Mouse (Mus musculus): ENCODE measurements around the gene Gpr179. TPM values are rescaled to one million over a fixed set of nuclear protein-coding genes. Genes with fewer than 3 reads are reported as not detected.
"Not testable (repeated sequence)": the region's sequence is repeated elsewhere in the genome, so short reads cannot be mapped to it uniquely, and the experiment has no call there.

The Gpr179 gene
- polyA plus RNA-seq, 1 experiment = not detected

DNA sequence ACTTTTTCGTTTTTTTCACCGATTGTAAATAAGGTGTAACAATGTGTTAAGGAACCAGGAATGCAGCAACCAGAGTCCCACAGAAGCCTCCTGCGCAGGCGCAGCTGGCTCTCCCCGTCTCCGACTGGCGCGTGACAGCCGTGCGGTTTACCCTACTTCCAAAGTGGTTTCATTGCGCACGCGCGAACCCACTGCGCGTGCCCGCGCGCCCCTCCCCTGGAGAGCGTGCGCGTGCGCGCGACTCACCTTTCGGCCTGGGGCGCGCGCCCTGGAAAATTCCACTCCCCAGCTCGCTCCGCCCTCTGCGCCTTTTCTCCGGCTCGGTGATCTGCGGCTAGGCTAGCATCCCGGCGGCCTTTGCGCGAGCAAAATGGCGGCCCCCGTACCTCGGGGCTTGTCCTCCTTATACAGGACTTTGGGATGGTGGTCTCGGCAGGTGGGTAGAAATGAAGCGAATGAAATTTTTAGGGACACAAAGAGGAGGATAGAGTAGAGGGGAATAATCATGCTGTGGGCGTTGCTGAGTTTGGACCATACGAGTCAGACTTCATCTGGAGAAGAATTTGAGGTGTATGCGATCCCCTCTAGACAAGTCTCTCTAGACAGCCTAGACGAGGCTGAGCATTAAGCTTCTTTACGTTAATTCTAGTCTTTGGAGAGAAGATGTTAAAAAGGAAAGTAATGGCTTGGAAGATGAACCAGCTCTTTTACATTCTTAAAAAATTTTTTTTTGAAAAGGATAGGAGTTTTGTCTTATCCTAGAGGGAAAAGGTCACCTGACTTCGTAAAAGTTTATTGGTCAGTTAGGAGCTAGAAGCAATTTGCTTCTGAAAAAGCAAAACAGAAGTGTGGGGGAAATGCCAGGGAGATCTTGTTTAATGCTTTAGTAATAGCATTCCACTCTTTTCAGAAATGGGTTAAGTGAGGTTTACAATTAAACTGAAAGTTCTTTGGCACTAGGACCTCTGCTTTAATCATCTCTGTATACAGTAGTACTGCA is 36.1 kb downstream of the Gpr179 start, which contains the start of gene Mrpl45:
TSS of gene Mrpl45 (plus strand) at position 213 of the 1,000 bp plus-strand sequence.
- under 1% methylated on average over 50 of the region's 50 CpGs for WGBS
- H3K27ac ChIP-seq (ENCODE audit: insufficient read depth, low read depth, low read length) = 0 out of 2 replicates have a peak within 1 kb of the TSS, but pooled peaks have one; percentile 47
- no peak for TF ChIP-seq CTCF (IDR thresholded peaks at IDR 0.05; ENCODE audit: insufficient read depth, low read depth, low read length)
- TF ChIP-seq POLR2A (IDR thresholded peaks at IDR 0.05; ENCODE audit: insufficient read depth, low read depth, low read length) = peak; percentile 49
- peaks cover 8% of the 10 kb centered on the region; the same call in 1 of the 2 replicates for H3K4me1 ChIP-seq (ENCODE audit: control insufficient read depth, insufficient read depth, low read length)
- H3K4me3 ChIP-seq (ENCODE audit: insufficient read depth, low read depth, low read length) = peak within 1 kb of the TSS; percentile 42

DNA sequence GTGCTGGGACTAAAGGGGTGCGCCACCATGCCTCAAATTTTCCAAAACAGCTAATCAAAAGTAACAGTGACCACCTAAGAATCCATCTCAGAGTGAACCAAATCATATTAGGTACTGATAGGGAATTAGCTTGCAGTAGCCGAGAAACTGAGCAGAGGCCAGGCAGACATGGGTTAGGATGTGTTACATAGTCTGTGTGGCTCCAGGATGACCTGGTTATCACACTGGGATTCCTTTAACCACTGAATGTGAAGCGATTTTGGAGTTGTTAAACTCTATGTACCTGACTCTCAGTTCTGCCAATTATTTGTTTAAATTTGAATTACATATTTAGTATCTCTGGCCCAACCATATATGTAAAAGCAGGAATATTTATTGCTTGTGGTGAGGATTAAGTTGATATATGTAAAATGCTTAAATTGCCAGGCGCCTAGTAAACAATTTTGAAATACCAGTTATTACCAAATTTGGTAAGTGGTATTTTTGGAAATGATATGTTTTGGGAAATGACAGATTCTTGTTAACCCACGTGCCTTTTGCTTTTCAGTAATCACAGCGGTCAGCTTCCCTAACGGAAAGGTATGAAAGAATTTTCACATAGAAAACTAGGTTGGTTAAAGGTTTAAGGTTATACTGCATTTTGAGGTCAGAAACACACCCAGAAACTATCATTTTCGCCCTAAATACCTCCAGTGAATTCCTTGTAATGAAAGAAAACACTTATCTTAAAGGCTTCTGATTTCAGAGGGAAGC is 37.0 kb downstream of the Gpr179 start:
- TF ChIP-seq POLR2A (IDR thresholded peaks at IDR 0.05; ENCODE audit: insufficient read depth, low read depth, low read length) (no peak), CTCF (IDR thresholded peaks at IDR 0.05; ENCODE audit: insufficient read depth, low read depth, low read length) (no peak)
- peak overlapping the region; percentile 42; the same call in 1 of the 2 replicates for H3K4me3 ChIP-seq (ENCODE audit: insufficient read depth, low read depth, low read length)
- no peak overlapping the region for H3K27ac ChIP-seq (ENCODE audit: insufficient read depth, low read depth, low read length)
- WGBS = 40% methylated on average over 8 of the region's 8 CpGs
- H3K4me1 ChIP-seq (ENCODE audit: control insufficient read depth, insufficient read depth, low read length) = peaks cover 14% of the 10 kb centered on the region

DNA sequence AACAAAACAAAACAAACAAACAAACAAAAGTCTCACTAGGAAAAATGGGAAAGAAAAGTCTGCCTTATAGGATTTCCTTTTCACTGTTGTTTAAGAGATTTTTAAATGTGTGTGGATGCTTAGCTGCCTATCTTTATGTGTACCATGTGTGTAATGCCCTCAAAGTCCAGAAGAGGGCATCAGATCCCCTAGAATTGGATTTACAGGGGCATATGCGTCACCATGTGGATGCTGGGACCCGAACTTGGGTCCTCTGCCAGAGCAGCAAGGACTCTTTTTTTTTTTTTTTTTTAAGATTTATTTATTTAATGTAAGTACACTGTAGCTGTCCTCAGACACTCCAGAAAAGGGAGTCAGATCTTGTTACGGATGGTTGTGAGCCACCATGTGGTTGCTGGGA is 37.8 kb downstream of the Gpr179 start:
- Histone ChIP-seq H3K27ac (ENCODE audit: insufficient read depth, low read depth, low read length) (no peak overlapping the region), H3K4me1 (ENCODE audit: control insufficient read depth, insufficient read depth, low read length) (peaks cover 20% of the 10 kb centered on the region), H3K4me3 (ENCODE audit: insufficient read depth, low read depth, low read length) (no peak overlapping the region)
- TF ChIP-seq POLR2A (IDR thresholded peaks at IDR 0.05; ENCODE audit: insufficient read depth, low read depth, low read length) = no peak
- no peak for TF ChIP-seq CTCF (IDR thresholded peaks at IDR 0.05; ENCODE audit: insufficient read depth, low read depth, low read length)
- WGBS = 98% methylated on average over 3 of the region's 3 CpGs

DNA sequence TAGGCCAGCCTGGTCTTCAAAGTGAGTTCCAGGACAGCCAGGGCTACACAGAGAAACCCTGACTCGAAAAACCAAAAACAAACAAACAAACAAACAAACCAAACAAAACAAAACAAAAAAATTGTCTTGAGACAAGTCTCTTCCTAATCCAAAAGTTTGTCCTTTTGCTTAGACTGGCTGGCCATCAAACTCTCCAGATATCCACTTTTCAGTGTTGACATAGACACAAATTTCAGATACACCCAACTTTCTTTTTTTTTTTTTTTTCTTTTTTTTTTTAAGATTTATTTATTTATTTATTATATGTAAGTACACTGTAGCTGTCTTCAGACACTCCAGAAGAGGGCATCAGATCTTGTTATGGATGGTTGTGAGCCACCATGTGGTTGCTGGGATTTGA is 39.0 kb downstream of the Gpr179 start:
- 87% methylated on average over 1 of the region's 1 CpGs for WGBS
- not testable (repeated sequence) for H3K27ac ChIP-seq (ENCODE audit: insufficient read depth, low read depth, low read length); H3K4me3 ChIP-seq (ENCODE audit: insufficient read depth, low read depth, low read length)
- peaks cover 20% of the 10 kb centered on the region for H3K4me1 ChIP-seq (ENCODE audit: control insufficient read depth, insufficient read depth, low read length)

DNA sequence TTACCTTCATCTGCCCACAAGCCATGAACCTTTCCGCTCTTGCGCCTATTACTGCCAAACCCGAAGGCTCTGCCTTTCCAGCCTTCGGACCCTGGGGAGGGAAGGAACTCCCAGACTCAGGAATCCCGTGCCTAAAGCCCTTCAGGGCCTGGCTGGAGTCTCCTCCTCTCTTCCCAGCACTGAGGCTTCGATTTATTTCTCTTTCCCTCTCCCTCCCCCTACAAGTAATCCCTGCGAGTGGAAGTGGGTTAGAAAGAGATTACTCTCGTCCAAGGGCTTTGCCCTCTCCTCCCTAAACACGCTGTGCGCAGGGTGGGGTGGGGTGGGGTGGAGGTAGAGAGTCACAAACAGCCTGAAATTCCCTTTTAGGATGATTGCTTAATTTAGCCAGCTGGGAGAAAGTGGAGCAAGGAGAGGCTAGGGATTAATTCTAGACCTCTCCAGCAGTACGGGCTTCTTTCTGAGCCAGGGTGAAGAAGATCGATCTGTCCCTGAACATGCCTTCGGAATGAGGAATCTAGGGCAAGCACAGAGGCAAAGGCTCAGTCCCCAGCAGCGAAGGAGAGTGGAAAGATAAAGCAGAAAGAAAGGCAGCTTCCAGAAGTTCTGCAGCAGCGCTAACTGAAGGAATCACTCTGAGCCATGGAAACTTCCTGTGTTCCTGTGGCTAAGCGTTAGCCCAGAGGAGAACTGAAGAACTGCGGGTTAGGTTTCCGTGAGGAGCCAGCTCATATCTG is 40.8 kb downstream of the Gpr179 start:
- WGBS = 12% methylated on average over 18 of the region's 18 CpGs
- no peak overlapping the region for H3K27ac ChIP-seq (ENCODE audit: insufficient read depth, low read depth, low read length)
- no peak overlapping the region; the same call in 1 of the 2 replicates for H3K4me3 ChIP-seq (ENCODE audit: insufficient read depth, low read depth, low read length)
- H3K4me1 ChIP-seq (ENCODE audit: control insufficient read depth, insufficient read depth, low read length) = peaks cover 20% of the 10 kb centered on the region
- no peak for TF ChIP-seq POLR2A (IDR thresholded peaks at IDR 0.05; ENCODE audit: insufficient read depth, low read depth, low read length)
- no peak for TF ChIP-seq CTCF (IDR thresholded peaks at IDR 0.05; ENCODE audit: insufficient read depth, low read depth, low read length)

DNA sequence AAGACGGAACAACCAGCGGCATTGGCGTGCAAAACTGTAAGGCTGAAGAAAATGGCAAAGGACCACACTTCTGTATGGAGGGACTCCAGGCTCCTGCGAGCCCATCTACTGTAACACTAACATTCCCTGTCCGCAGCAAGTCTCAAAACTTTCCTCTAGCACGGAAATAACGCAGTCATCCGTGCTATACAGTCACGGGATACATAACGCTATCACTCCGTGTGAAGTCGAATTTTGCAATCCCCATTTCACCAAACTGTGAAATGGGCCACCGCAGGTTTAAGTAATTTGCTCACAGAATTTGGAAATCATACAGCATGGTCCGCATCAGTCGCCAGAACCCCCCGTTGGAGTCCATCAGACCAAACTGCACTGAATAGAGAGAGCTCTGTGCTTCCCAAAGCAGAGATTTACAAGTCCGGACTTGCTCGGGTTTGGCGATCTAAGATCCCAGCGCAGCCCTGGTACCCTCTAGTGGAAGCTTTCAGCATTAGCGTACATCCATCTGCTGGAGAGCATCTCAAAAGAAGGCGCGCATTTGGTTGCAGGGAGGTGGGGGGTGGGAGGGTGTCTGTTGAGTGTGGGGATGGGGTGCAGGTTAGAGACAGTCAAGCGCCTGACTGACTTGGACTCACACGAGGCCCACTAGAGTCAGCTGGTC is 41.8 kb downstream of the Gpr179 start:
- 0% methylated on average over 25 of the region's 25 CpGs for WGBS
- peak overlapping the region; percentile 67 for H3K27ac ChIP-seq (ENCODE audit: insufficient read depth, low read depth, low read length)

DNA sequence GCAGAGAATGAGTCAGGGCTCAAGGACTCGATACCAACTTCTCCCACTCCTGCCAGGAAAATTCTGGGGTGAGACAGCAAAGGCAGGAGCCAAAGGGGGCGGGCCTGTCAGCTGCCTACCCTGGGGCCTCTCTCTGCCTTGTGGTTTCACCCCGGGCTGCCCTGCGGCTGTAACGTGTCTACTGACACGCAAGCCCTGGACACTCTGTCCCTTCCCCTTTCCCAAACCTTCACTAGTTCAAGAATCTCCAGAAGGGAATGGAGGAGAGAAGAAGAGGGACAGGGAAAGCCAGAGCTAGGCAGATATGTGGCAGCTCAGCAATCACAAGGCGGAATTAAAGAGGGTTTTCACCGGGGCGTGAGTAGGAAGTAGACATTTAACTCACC is 42.4 kb downstream of the Gpr179 start:
- Histone ChIP-seq H3K4me3 (ENCODE audit: insufficient read depth, low read depth, low read length) (peak overlapping the region; percentile 37), H3K27ac (ENCODE audit: insufficient read depth, low read depth, low read length) (peak overlapping the region; percentile 67), H3K4me1 (ENCODE audit: control insufficient read depth, insufficient read depth, low read length) (peaks cover 20% of the 10 kb centered on the region)
- no peak for TF ChIP-seq POLR2A (IDR thresholded peaks at IDR 0.05; ENCODE audit: insufficient read depth, low read depth, low read length)
- no peak for TF ChIP-seq CTCF (IDR thresholded peaks at IDR 0.05; ENCODE audit: insufficient read depth, low read depth, low read length)
- 4% methylated on average over 9 of the region's 9 CpGs for WGBS

More for the DNA sequence above, 41.8 kb downstream of the Gpr179 start:
- H3K4me3 ChIP-seq (ENCODE audit: insufficient read depth, low read depth, low read length) = peak overlapping the region; percentile 37
- no peak for TF ChIP-seq POLR2A (IDR thresholded peaks at IDR 0.05; ENCODE audit: insufficient read depth, low read depth, low read length)
- peak; percentile 73 for TF ChIP-seq CTCF (IDR thresholded peaks at IDR 0.05; ENCODE audit: insufficient read depth, low read depth, low read length)
- peaks cover 20% of the 10 kb centered on the region for H3K4me1 ChIP-seq (ENCODE audit: control insufficient read depth, insufficient read depth, low read length)

DNA sequence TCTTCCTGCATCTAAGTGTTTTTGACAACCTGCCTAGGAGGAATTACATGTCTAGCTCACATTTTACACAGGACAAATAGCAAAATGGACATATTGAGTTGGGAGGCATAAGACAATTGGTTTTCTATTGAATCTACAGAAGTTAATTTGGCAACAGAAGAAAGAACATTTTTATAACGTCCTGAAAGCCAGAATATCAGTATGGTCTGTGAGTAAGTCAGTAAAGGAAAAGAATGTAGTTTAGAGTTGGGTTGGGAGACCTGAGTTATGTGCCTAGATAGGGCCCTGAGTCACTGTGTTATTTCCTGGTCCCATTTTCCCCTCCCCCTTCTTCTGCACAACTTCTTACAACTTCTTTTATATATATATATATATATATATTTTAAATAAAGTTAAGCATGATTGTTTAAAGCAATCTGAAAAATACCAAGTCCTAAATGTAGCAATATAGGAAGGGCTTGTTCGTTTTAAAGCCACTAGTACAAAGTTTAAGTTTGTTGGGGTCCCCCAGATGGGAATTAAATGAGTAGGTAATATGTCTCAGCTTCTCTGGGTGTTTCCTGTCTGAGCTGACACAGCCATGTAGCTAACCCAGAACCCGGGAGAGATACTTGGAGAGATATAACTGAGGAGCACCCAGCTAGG is 42.9 kb downstream of the Gpr179 start:
- TF ChIP-seq CTCF (IDR thresholded peaks at IDR 0.05; ENCODE audit: insufficient read depth, low read depth, low read length) = no peak
- TF ChIP-seq POLR2A (IDR thresholded peaks at IDR 0.05; ENCODE audit: insufficient read depth, low read depth, low read length) = no peak
- peaks cover 20% of the 10 kb centered on the region for H3K4me1 ChIP-seq (ENCODE audit: control insufficient read depth, insufficient read depth, low read length)
- no peak overlapping the region for H3K27ac ChIP-seq (ENCODE audit: insufficient read depth, low read depth, low read length)
- H3K4me3 ChIP-seq (ENCODE audit: insufficient read depth, low read depth, low read length) = no peak overlapping the region
- WGBS = 38% methylated on average over 3 of the region's 3 CpGs

All from olfactory bulb, adult 2 months (tissue).